Mouse (Mus musculus) heart, adult 9 months (tissue): ENCODE measurements around the gene Tvp23b.

Experiments
- DNase-seq, 2 experiments: peaks; one replicate each; pipeline ENCODE4 v3.0.0; 2022; ENCODE audit warnings: low spot score in 2 of 2

Tvp23b gene

DNA sequence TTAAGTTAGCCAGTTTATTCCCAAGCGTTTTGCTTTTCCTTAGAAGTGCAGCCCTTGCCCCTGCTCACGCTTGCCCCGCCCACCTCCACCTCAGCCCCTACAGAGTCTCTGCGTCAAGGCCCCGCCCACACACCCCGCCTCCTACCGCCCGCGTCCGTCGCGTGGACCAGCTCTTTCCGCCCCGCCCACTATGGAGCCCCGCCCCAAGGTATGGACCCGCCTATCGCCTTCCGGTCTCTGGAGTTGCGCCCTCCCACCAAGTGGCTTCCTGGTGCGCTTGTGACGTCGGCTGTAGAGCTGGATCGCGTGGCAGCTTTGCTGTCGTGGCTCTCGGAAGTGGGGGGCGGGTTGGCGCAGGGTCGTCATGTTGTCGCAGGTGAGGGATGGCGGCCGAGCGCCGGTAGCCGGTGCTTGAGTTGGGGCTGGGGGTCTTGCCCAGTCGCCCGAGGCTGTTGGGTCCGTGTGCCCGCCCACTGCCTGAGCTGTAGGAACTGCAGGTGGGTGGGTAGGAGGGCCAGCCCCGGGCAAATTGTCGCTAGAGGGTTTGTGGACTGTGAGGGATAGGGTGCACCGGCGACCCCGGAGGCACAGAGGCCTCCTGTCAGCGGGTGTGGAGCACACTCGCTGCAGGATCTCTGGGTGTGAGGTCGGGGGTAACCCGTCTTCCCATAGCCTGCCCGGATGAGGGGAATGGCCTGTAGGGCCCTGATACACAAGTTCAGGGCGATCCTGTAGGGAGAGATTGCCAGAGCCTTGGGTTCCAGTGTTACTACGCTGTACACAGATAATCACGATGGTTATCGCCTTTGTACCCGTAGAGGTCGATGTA, at the start of gene Tvp23b:
Gene Tvp23b, plus strand, starts transcription at position 236 of the 829 bp plus-strand sequence.
- DNase-seq = peak; percentile 93 to 97

DNA sequence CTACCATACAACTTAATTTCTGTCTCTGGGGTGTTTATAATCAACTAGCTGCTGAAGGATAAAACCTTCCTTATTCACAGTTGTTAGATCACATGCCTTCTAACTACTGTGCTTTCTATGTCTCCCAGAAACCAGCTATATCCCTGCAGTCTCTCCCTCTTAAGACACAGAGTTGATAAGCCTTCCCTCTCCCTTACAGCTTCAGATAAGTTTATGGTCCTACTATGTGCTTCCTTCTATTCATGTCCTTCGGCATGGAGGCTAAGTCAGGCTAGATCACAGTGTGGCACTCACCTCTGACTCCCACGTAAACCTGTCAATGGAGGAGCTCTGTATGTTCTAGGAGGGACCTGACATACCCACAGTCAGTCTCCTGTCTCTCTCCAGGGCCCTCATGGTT, 48.9 kb upstream of the Tvp23b start:
- DNase-seq = no peak

DNA sequence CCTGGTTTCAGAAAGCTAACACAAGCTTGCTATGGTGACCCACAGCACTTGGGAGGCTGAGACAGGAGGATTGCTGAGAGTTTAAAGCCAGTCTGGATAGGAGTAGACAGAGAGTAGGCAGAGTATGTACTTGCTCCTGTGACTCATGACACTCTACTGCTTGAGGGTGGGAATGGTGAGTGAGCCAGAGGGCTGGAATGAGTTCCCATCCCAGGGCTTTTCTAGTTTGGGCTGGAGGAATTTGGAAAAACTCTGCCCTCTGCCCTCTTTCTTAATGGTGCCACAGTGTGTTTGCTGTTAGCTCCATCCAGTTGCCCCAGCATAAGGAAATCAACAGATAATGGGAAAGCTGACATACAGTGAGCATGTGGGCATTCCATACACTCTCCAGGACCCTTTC, 47.3 kb upstream of the Tvp23b start:
- no peak for DNase-seq

DNA sequence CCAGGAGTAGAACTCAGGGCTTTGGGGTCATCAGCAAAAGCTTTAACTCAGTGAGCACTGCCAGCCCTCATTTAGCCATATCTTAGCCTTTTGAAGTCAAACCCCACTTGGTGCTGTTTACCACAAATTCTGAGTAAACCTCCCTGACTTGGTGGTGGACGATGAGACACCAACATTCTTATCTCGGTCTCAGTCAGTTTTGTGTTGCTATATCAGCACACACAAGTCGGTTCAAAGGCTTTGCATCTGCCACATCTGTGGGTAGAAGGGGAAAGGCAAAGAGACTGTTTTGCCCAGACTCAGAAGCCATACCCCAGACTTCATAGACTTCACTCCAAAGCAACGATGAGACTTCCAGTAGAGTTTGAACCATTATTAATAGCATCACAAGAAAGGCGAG, 34.7 kb upstream of the Tvp23b start:
- no peak for DNase-seq

DNA sequence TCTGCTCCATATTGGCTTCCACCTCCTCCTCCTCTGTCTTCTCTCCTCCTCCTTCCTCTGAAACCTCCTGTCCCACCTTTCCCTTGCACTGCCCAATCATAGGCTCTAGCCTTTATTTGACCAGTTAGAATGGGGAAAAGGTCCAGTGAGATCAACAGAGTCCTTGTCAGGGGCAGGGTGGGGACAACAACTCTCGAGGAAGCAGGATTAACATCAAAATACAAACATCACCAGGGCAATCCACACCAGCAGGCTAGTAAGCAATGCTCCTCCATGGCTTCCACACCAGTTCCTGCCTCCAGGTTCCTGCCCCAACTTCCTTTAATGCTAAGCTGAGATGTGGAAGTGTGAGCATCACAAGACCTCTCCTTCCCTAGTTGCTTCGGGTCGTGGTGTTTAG, 33.5 kb upstream of the Tvp23b start:
- no peak for DNase-seq

DNA sequence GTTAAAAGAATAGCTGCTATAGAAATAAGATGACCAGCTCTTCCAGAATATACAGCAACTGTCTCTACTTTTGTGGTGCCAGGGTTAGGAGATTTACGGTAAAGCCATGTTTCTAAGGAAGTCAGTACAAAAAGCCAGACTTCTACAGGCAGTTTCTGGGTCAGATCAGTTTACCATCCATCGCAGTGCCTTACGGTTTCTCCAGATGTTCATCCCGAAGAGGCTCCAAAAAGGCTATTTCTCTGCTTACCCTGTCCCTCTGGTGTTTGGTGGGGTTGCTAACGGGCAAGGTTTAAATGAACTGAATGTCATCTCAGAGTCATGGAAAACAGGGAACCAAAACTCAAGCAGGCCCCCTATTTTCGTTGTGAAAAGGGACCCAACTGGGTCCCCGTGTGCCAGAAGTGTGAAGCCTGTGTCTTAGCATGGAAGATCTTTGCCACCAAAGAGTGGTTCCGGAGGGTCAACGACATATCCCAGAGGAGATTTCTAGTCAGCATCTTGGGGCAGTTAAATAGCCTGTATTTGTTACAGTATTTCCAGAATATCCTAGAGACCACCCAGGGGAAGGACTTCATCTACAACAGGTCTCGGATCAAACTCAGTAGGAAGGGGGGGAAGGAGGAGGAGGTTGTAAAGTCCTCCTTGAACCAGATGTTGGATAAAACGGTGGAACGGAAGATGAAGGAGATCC, 32.1 kb upstream of the Tvp23b start, which contains the start of gene Fbxw10:
Gene Fbxw10, plus strand, starts transcription at position 109 of the 694 bp plus-strand sequence.
- peak in 1 of 2 experiments; percentile 45 for DNase-seq

DNA sequence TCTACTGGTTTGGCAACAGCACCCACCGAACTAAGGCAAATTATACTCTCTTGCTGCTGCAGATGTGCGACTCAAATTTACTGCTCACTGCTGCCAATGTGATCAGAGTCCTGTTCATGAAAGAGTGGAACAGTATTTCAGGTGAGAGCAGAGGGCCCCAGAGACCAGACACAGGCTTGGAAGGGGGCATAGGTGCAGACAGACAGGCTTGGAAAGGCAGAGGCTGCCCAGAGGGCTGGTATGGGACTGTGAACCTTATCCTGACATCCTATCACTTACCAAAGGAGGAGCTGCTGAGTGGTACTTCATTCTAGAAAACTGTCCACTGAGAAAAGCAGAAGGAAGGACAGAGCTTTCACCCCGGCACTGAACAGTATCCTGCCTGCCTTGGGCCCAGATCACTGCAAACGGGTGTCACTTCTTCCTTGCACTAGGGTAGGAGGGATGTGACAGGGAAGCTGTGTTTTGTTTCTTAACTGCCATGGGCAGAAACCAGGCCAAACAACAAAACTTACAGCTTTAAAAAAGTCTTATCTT, 31.5 kb upstream of the Tvp23b start:
- DNase-seq = peak in 1 of 2 experiments; percentile 8

DNA sequence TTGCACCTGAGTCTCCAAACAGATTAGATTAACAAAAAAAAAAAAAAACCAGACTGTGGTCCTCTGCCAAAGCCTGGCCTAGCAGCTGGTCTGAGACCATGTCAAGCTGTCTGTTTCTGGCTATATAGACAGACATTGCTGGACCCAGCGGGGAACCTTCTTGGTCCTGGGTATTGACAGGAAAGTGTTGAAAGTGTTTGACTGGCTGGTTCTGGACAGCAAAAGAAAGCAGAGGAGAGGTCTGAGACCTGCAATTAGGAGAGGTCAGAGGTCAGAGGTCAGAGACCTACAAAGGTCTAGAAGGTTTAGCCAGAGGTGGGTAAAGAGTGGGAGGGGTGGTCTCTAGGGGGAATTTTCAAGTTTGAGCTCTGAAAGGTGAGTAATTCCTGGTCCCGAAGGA, 31.0 kb upstream of the Tvp23b start:
- no peak for DNase-seq

DNA sequence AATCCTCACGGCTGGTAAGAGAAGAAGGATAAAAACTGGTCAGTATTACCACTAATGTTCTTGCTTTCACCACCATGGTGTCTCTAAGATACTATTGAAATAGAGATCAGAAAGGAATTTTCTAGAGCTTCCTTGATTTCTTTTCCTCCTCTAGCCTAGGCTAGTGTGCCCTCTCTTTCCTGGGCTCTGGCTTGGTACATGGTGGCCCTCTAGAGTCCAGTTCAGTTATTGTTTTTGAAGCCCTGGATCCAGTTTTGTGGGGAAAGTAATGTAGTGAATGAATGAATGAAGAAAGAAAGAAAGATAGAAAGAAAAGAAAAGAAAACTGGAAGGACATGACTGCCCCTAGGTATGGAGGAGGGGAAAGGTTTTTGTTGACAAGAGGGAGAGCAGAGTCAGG, 28.1 kb upstream of the Tvp23b start:
- peak in 1 of 2 experiments; percentile 5 for DNase-seq

DNA sequence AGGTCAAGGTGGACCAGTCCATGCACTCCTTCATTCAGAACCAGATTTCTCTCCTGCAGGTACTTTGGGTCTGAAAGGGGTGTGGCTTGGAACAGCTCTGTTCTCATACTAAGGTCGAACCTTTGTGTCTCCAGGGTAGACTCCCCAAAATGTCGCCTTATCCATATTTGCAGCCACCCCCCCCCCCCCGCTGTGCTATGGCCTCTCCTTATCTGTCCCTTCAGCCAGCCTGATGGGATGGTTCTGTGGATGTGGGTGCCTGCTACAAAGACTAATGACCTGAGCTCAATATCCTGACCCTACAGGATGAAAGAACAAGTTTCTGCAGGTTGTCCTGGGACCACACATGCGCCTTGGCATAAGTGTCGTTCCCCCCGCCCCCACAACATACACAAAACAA, 25.9 kb upstream of the Tvp23b start:
- DNase-seq = no peak

DNA sequence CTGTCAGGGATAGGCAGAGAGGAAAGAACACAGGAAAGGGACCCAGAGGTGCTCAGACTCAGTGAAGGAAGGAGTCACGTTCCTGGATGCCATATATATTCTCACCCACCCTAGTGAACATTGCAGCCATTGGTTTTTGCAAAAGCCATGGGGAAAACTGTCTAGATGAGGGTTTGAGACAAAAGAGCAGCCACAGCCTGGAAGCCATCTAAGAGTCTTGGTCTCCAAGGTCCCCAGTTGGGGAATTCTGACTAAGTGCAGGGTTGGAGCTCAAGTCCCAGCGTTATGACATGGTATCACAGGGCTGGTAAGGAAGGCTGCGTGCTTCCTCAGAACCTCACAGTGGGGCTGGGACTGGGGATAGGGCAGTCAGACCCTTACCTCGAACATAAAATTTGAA, 13.7 kb upstream of the Tvp23b start:
- DNase-seq = no peak

DNA sequence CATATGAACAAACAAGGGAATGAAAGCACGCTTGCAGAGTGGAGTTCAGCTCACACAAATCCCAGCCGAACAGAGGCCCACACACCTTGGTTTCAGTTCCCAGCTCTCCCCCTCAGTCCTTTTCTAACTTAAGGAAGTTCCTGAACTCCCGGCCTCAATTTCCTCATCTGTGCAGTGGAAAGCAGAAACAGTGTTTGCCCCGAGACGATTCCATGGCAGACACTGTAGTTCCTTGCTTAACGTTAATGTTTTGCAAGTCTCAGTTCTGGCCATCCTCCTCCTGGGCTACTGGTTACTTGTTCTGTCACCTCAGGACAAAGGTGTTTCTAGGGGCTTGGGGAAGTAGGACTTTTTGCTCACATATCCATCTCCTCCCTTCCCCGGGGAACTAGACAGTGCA, 12.6 kb upstream of the Tvp23b start:
- DNase-seq = no peak

DNA sequence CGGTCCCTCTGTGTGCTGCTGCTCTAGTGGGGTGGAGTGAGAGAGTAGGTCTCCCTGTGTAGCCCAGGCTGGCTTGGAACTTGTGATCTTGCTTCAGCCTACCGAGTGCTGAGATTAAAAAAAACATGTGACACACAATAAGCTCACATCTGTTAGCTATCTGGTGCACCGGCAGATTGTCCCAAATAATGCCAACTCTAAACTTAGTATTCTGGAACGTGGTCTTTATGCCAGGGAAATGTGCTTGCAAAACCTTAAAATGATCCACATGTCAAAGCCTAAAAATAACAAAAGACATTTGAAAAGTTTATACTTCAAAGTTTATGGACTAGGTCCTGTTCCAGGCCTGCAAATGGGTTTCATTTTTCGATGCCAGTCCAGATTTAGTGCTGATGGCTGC, 10.1 kb upstream of the Tvp23b start:
- DNase-seq = no peak

DNA sequence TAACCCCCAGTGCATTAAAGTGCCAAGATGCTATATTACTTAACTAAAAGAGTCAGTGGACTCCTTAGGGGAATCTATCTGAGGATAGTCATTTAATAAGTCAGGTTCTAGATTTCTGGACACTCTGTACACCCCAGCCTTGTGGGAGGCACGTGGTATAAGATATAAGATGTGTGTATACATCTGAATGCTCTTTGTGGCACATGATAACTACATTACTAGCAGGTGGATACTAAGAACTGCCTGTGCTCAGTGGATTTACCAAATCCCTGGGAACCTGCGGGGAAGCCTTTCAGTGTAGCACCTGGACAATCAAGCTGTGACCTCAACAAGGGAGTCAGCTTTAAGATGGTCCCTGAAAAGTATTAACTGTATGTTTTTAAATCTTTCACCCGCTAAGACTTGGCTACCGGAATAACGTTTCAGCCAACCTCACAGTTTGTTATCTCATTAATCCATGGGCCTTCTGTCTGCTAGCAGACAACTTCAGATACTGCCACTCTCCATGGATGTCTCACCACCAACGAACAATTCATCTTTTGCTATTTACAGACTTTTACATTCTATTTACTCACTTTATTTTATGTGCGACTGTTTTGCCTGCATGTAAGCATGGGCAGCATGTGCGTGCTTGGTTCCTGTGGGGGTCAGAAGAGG, 9.4 kb upstream of the Tvp23b start:
- no peak for DNase-seq

DNA sequence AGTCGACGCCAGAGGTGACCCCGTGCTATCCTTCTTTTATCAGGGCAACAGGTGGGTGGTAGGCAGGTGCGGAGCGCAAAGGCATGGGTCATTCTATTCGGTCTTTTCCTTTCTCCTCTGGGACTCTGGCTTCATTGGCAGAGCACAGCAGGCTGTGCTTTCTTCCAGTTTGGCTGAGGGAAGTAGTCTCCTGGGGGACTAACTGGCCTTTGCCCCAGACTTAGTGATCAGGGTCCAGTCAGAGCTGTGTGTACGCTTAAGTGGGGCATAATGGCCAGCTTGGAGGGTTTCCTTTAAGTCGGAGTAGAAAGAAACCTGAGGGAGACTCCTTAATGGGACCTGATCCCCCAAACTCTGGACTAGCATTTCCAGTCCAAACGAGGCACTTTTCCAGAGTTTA, 5.8 kb upstream of the Tvp23b start:
- no peak for DNase-seq

DNA sequence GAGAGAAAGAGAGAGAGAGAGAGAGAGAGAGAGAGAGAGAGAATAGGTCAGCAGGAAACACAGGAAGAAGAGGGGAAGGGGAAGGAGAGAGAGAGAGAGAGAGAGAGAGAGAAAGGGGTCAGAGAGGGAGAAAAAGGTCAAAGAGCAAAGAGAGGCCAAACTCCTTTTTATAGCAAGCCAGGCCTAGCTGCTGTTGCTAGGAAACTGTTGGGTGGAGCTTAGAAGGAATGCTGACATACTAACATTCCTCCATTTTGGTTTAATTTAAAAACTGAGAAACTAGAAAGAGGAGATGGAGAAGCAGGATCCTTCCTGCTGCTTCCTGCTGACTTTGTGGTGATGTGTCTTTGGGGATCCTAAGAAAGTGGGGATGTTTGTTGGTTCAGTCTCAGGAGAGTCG, 3.6 kb upstream of the Tvp23b start:
- DNase-seq = no peak

DNA sequence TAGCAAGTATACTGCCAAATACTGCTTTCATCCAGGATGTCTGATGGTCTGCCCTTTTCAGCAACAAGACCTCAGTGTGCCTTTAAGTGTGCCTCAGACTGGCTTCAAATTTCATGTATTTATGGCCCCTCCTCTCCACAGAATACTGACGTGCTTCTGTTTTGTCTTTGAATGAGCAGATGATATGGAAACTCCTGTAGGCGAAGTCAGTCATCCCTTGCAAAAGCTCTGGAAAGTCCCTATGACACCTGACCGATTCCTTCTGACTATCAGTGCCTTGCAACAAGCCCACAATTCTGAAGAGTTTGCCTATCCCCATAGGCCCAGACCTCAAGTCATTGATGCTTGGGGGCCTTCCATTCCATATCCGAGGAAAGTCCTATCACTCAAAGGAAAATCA, 2.8 kb upstream of the Tvp23b start:
- no peak for DNase-seq

DNA sequence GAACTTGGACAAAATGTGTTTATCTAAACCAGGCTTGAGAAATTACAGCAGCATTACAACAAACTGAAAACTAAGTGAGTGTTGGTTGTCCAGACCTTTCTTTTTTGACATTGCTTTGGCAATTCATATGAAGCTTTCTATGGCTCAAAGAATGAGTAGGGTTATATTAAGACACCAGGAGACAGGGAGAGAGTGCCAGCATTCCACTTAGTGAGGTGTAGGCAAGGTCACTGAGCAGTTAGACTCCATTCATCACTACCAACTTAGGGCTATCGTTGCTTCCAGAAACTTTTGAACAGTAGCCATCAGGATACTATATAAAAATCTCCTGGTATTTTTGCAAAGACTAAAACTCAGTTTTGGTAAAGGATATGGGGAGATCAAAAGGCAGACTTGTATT, 1.9 kb upstream of the Tvp23b start:
- peak; percentile 25 to 53 for DNase-seq

DNA sequence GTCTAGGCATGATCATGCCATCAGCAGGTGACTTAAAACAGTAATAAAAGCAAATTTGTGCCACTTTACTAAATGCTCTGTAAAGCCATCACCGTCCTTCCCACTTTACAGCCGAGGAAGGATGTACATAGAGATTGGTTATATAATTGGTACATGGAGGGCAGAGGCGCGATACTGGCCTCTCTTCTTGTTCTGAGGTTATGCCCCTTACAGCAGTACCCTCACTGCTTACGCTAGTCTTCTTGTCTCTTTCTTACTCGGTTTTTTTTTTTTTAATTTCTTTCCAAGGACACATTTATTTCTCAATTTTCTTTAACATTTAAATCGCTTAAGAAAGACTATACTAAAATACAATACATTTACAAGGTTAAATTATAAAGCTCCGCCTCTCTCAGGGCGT, 527 bp upstream of the Tvp23b start:
- no peak for DNase-seq

DNA sequence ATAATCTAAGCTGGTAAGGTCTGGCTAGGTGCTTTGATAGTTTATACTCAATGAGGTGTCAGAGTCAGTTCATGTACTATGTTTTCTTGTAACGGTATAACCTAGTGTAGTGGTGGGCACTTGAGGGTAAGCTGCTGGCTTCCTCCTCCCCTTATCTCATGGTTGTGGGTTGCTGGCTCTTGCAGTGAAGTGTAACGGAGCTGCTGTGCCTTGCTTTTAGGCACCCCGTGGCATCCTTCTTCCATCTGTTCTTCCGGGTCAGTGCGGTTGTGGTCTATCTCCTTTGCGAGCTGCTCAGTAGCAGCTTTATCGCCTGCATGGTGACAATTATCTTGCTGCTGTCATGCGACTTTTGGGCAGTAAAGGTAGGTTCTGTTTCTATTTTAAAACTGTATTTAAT, 4.2 kb downstream of the Tvp23b start:
- DNase-seq = no peak

DNA sequence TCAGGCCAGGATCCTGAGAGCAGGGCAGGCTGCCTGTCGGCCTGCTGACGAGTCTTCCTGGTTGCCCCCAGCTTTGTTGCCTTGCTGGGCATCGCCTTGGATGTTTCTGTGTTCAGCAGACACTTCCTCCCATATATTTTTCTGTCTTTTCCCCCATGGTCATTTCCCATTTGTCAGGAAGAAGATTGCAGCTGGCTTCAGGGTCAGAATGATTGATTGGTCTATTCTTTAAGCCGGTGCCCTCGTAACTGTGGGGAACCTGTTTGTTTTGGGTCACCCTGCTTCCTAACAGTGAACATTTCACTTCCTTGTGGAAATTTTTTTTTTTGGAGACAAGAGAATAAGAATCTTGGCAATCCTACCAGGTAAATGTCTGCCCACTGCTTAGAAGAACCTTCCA, 6.1 kb downstream of the Tvp23b start:
- no peak for DNase-seq

DNA sequence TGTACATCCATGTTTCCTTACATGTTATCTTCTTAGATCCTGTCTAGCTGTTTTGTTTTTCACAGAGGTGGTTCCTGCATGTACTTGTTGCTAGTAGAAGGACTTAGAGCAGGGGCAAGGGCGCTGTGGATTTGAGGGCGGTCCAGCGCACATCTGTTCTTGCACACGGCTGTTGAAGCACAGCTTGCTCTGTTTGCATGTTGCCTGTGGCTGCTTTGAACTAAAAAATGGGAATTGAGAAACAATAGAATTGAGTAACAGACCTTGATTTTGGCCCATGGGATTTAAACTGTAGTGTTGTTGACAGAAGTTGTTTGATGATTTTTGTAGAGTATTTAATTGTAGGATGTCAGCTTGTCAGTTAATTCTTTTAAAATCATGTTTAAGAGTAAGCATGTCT, 11.5 kb downstream of the Tvp23b start:
- no peak for DNase-seq

DNA sequence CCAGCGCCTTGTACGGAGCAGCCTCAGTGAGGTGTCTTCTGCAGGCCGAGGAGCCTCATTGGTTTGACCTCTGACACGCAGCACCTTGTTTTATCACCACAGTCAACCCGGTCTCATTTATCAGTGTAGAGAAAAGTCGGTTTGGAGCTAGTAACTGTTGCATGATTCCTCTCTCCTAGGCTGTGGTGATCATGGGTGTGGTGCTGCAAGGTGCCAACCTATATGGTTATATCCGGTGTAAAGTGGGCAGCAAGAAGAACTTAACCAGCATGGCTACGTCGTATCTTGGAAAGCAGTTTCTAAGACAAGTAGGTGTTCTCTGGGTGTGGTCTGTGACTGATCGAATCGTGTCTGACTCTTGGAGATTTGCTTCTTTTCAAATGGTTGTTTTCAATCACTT, 12.5 kb downstream of the Tvp23b start:
- no peak for DNase-seq
